Comparison of ENCODE assay signal across 10 mouse cellular contexts in genomic region chr16:52034356-52034755, GRCm38 (mm10). TPM values are rescaled to one million over a fixed set of nuclear protein-coding genes. Genes with fewer than 3 reads are reported as not detected.
DNase-seq lines count a peak whose midpoint lies in the region; ATAC-seq and TF ChIP-seq lines count a peak whose summit lies in the region.
"Had no signal": no experiment of that assay in that cellular context is flagged by ENCODE, and none has a peak within 500 bp of the region (broad histone marks: within the 10 kb centered on the region; RNA-seq: fewer than 3 reads in every experiment).

No protein-coding gene starts in this region.

- no peak for TF ChIP-seq EP300 in lung, postnatal 0 days (IDR thresholded peaks at IDR 0.05)

- peaks cover 59% of the 10 kb centered on the region for H3K36me3 ChIP-seq in forebrain, embryonic 10.5 days (replicated peaks)
- no peaks in the 10 kb centered on the region; the same call in 1 of the 2 replicates for H3K36me3 ChIP-seq in forebrain, embryonic 11.5 days (ENCODE audit: control insufficient read depth, insufficient read depth, low read length)
- 0 out of 2 replicates have a peak, but pooled peaks cover 5% of the 10 kb centered on the region for H3K36me3 ChIP-seq in lung, postnatal 0 days (ENCODE audit: insufficient read depth, low read length)
- H3K36me3 ChIP-seq in hindbrain, embryonic 13.5 days: peaks cover 15% of the 10 kb centered on the region
- H3K36me3 ChIP-seq in neural tube, embryonic 15.5 days: no peaks in the 10 kb centered on the region

- no peak for ATAC-seq in forebrain, embryonic 11.5 days (replicated peaks; ENCODE audit: low FRiP score)
- ATAC-seq in lung, postnatal 0 days: no peak
- no peak for ATAC-seq in hindbrain, embryonic 13.5 days (ENCODE audit: low FRiP score)
- no peak for ATAC-seq in neural tube, embryonic 15.5 days (ENCODE audit: low FRiP score)

- no peak overlapping the region for H3K9ac ChIP-seq in forebrain, embryonic 11.5 days (ENCODE audit: low read length)
- no peak overlapping the region for H3K9ac ChIP-seq in lung, postnatal 0 days (replicated peaks; ENCODE audit: low read depth)
- no peak overlapping the region for H3K9ac ChIP-seq in hindbrain, embryonic 13.5 days
- H3K9ac ChIP-seq in neural tube, embryonic 15.5 days (replicated peaks): no peak overlapping the region

- no peaks in the 10 kb centered on the region for H3K27me3 ChIP-seq in forebrain, embryonic 10.5 days (ENCODE audit: poor library complexity, severe bottlenecking)
- no peaks in the 10 kb centered on the region for H3K27me3 ChIP-seq in forebrain, embryonic 11.5 days (ENCODE audit: control insufficient read depth, insufficient read depth, low read length)
- H3K27me3 ChIP-seq in lung, postnatal 0 days (replicated peaks; ENCODE audit: insufficient read depth, low read length): no peaks in the 10 kb centered on the region
- H3K27me3 ChIP-seq in hindbrain, embryonic 13.5 days: no peaks in the 10 kb centered on the region
- no peaks in the 10 kb centered on the region for H3K27me3 ChIP-seq in neural tube, embryonic 15.5 days (replicated peaks)

- H3K4me2 ChIP-seq in forebrain, embryonic 11.5 days (ENCODE audit: low read depth, low read length, severe bottlenecking): no peak overlapping the region; the same call in 1 of the 2 replicates
- peak overlapping the region; percentile 68 for H3K4me2 ChIP-seq in lung, postnatal 0 days (replicated peaks; ENCODE audit: low read depth, low read length)
- peak overlapping the region; percentile 68 for H3K4me2 ChIP-seq in hindbrain, embryonic 13.5 days
- H3K4me2 ChIP-seq in neural tube, embryonic 15.5 days: peak overlapping the region; percentile 24

- no peaks in the 10 kb centered on the region for H3K9me3 ChIP-seq in forebrain, embryonic 10.5 days
- H3K9me3 ChIP-seq in forebrain, embryonic 11.5 days (ENCODE audit: control insufficient read depth, low read length): no peaks in the 10 kb centered on the region
- no peaks in the 10 kb centered on the region for H3K9me3 ChIP-seq in lung, postnatal 0 days (ENCODE audit: low read length)
- H3K9me3 ChIP-seq in hindbrain, embryonic 13.5 days: no peaks in the 10 kb centered on the region
- no peaks in the 10 kb centered on the region for H3K9me3 ChIP-seq in neural tube, embryonic 15.5 days (replicated peaks)

- no peak for DNase-seq in forebrain, embryonic 10.5 days (ENCODE audit: extremely low spot score, low spot score)
- no peak for DNase-seq in forebrain, embryonic 11.5 days (ENCODE audit: low spot score)
- DNase-seq in lung, postnatal 0 days (ENCODE audit: low spot score): peak; percentile 54
- no peak for DNase-seq in lung, postnatal 14 days
- no peak for DNase-seq in layer of hippocampus, postnatal 25 days (ENCODE audit: extremely low spot score in 1 of 2, low spot score in 1 of 2)
- DNase-seq in left cerebral cortex, adult 11 months (ENCODE audit: low spot score): no peak
- DNase-seq: kidney, postnatal 25 days; right cerebral cortex, postnatal 25 days had no signal

- peak overlapping the region; percentile 27; the same call in 1 of the 2 replicates for H3K4me3 ChIP-seq in forebrain, embryonic 10.5 days
- H3K4me3 ChIP-seq in forebrain, embryonic 11.5 days (ENCODE audit: low read depth, low read length): no peak overlapping the region
- peak overlapping the region; percentile 14; the same call in 1 of the 2 replicates for H3K4me3 ChIP-seq in lung, postnatal 0 days (ENCODE audit: low read depth, low read length)
- peak overlapping the region; percentile 95 for H3K4me3 ChIP-seq in hindbrain, embryonic 13.5 days
- H3K4me3 ChIP-seq in neural tube, embryonic 15.5 days (replicated peaks): 0 out of 2 replicates have a peak overlapping the region, but pooled peaks have one; percentile 1

- H3K4me1 ChIP-seq in forebrain, embryonic 10.5 days: peaks cover 33% of the 10 kb centered on the region
- no peaks in the 10 kb centered on the region; the same call in 1 of the 2 replicates for H3K4me1 ChIP-seq in forebrain, embryonic 11.5 days (replicated peaks; ENCODE audit: control insufficient read depth, insufficient read depth, low read length)
- peaks cover 15% of the 10 kb centered on the region; the same call in 1 of the 2 replicates for H3K4me1 ChIP-seq in lung, postnatal 0 days (ENCODE audit: insufficient read depth, low read depth, low read length)
- peaks cover 66% of the 10 kb centered on the region for H3K4me1 ChIP-seq in hindbrain, embryonic 13.5 days (replicated peaks)
- H3K4me1 ChIP-seq in neural tube, embryonic 15.5 days: peaks cover 47% of the 10 kb centered on the region

- TF ChIP-seq CTCF in lung, postnatal 0 days (IDR thresholded peaks at IDR 0.05): no peak

- no peak overlapping the region for H3K27ac ChIP-seq in forebrain, embryonic 10.5 days
- H3K27ac ChIP-seq in forebrain, embryonic 11.5 days (ENCODE audit: low read depth, low read length): no peak overlapping the region
- no peak overlapping the region for H3K27ac ChIP-seq in lung, postnatal 0 days (ENCODE audit: low read length)
- H3K27ac ChIP-seq in hindbrain, embryonic 13.5 days: no peak overlapping the region
- no peak overlapping the region for H3K27ac ChIP-seq in neural tube, embryonic 15.5 days (replicated peaks)

- 97% methylated on average over 5 of the region's 5 CpGs for WGBS in forebrain, embryonic 10.5 days
- 91% methylated on average over 5 of the region's 5 CpGs for WGBS in forebrain, embryonic 11.5 days
- WGBS in lung, postnatal 0 days: 68% methylated on average over 5 of the region's 5 CpGs
- 87% methylated on average over 5 of the region's 5 CpGs for WGBS in hindbrain, embryonic 13.5 days
- 92% methylated on average over 5 of the region's 5 CpGs for WGBS in neural tube, embryonic 15.5 days

RNA-seq across cellular contexts. Expression of gene Cblb, which starts 3.3 kb away (rescaled TPM):
- 28.2 and 29.2 TPM in 2 replicates for polyA plus RNA-seq in forebrain, embryonic 10.5 days (2016; fragmentation: Nextera tagmentation; extraction: Ambion mirVana)
- polyA plus RNA-seq in forebrain, embryonic 11.5 days (2014; fragmentation: Nextera tagmentation; extraction: Ambion mirVana): 41.9 and 42.9 TPM in 2 replicates
- polyA plus RNA-seq in lung, postnatal 0 days (2015; fragmentation: Nextera tagmentation; extraction: Ambion mirVana): 8.4 and 8.7 TPM in 2 replicates
- 19.6 and 21.5 TPM in 2 replicates for polyA plus RNA-seq in hindbrain, embryonic 13.5 days (2015; fragmentation: Nextera tagmentation; extraction: Ambion mirVana)
- 7.7 and 10.8 TPM in 2 replicates for polyA plus RNA-seq in neural tube, embryonic 15.5 days (2015; fragmentation: Nextera tagmentation; extraction: Ambion mirVana)
- 10 to 100 TPM; 37.2 to 39.9 TPM for total RNA-seq in layer of hippocampus, postnatal 25 days (2021)
